Mouse (Mus musculus) left cerebral cortex, adult 2 months (tissue): ENCODE measurements around the gene E2f3. TPM values are rescaled to one million over a fixed set of nuclear protein-coding genes. Genes with fewer than 3 reads are reported as not detected.

ENCODE experiments used
- DNase-seq, 2 experiments: peaks; one replicate each; pipeline ENCODE4 v3.0.0; 2021 to 2022; ENCODE audit warnings: low spot score in 2 of 2, mixed read lengths in 1 of 2; ENCODE audit errors: extremely low spot score in 1 of 2
- H3K27ac ChIP-seq: fragments of 200-600 bp; 2 replicates; pipeline ENCODE4 v1.8.1; 2022
- H3K4me3 ChIP-seq: fragments of 200-600 bp; 2 replicates; pipeline ENCODE4 v1.8.1; 2022
- CTCF ChIP-seq: fragments of 200-600 bp; IDR thresholded peaks from 2 replicates; pipeline ENCODE4 v1.8.1; 2022; ENCODE audit warnings: antibody characterized with exemption, mild to moderate bottlenecking, moderate library complexity
- intact Hi-C: fragments of 180-260 bp; cut with DNase I; formaldehyde crosslinking; loops from one replicate; pipeline ENCODE4 v1.15.1; 2025
- long read RNA-seq, 2 experiments: library from polyadenylated mRNA; stranded (forward); transcript quantifications; one replicate each; pipeline ENCODE4 v2.0.0; 2021; ENCODE audit warnings: borderline mapping rate in 2 of 2
- total RNA-seq, 2 experiments: library from RNA; stranded (reverse); gene quantifications; 2 replicates each; pipeline ENCODE4 v1.2.3; 2021

Gene E2f3
- 10 to 100 TPM; 21.1 to 21.8 TPM for total RNA-seq
- long read RNA-seq, experiment 1, full-length matches to known transcripts: 1 of 9 reads
- long read RNA-seq, experiment 1, partial matches to known transcripts: 2 of 9 reads
- long read RNA-seq, experiment 1, other reads (novel, unspliced or antisense): 6 of 9 reads
- long read RNA-seq, experiment 2, full-length matches to known transcripts: 5 of 9 reads
- long read RNA-seq, experiment 2, partial matches to known transcripts: 1 of 9 reads
- long read RNA-seq, experiment 2, other reads (novel, unspliced or antisense): 3 of 9 reads

- peak within 1 kb of the TSS; percentile 88 for H3K4me3 ChIP-seq
- intact Hi-C loops: loop anchor here (2.0 kb wide), 2 partner anchors 99 to 273 kb away; no protein-coding TSS in a partner anchor
- H3K27ac ChIP-seq: peak within 1 kb of the TSS; percentile 89
- peak; percentile 4; the same call in 1 of the 2 replicates for TF ChIP-seq CTCF
- peak; percentile 96 to 98 for DNase-seq
Observed at GRCm38 (mm10) chr13:29985855-29986755, at the start of gene E2f3. E2f3 (minus strand) TSS chr13:29986063.

- Histone ChIP-seq H3K27ac (no peak overlapping the region), H3K4me3 (no peak overlapping the region)
- TF ChIP-seq CTCF: no peak
- intact Hi-C loops: no loop called here
- no peak for DNase-seq
Observed at GRCm38 (mm10) chr13:30034540-30034939, 48.7 kb upstream of the E2f3 start.

- no peak for TF ChIP-seq CTCF
- no peak for DNase-seq
- Histone ChIP-seq H3K4me3 (no peak overlapping the region), H3K27ac (no peak overlapping the region)
- intact Hi-C loops: no loop called here
Observed at GRCm38 (mm10) chr13:30031684-30032335, 45.9 kb upstream of the E2f3 start.

GRCm38 (mm10) chr13:30027841-30028240 is 42.0 kb upstream of the E2f3 start:
- Histone ChIP-seq H3K4me3 (no peak overlapping the region), H3K27ac (no peak overlapping the region)
- no peak for TF ChIP-seq CTCF
- intact Hi-C loops: no loop called here
- no peak for DNase-seq

- DNase-seq: no peak
- intact Hi-C loops: no loop called here
- Histone ChIP-seq H3K4me3 (no peak overlapping the region), H3K27ac (no peak overlapping the region)
- no peak for TF ChIP-seq CTCF
Observed at GRCm38 (mm10) chr13:30022487-30022886, 36.6 kb upstream of the E2f3 start.

GRCm38 (mm10) chr13:30018573-30018972 is 32.7 kb upstream of the E2f3 start:
- H3K4me3 ChIP-seq: no peak overlapping the region
- intact Hi-C loops: no loop called here
- TF ChIP-seq CTCF: no peak
- no peak overlapping the region for H3K27ac ChIP-seq
- DNase-seq: no peak

- Histone ChIP-seq H3K27ac (no peak overlapping the region), H3K4me3 (no peak overlapping the region)
- no peak for TF ChIP-seq CTCF
- intact Hi-C loops: no loop called here
- no peak for DNase-seq
Observed at GRCm38 (mm10) chr13:30017611-30018010, 31.7 kb upstream of the E2f3 start.

GRCm38 (mm10) chr13:30014576-30014975 is 28.7 kb upstream of the E2f3 start:
- TF ChIP-seq CTCF: no peak
- DNase-seq: peak in 1 of 2 experiments; percentile 18
- Histone ChIP-seq H3K4me3 (no peak overlapping the region), H3K27ac (no peak overlapping the region)
- intact Hi-C loops: no loop called here

GRCm38 (mm10) chr13:30012226-30012625 is 26.4 kb upstream of the E2f3 start:
- intact Hi-C loops: no loop called here
- no peak for TF ChIP-seq CTCF
- no peak overlapping the region; the same call in 1 of the 2 replicates for H3K27ac ChIP-seq
- DNase-seq: no peak
- H3K4me3 ChIP-seq: no peak overlapping the region

GRCm38 (mm10) chr13:30008738-30009137 is 22.9 kb upstream of the E2f3 start:
- Histone ChIP-seq H3K4me3 (no peak overlapping the region), H3K27ac (no peak overlapping the region)
- no peak for DNase-seq
- no peak for TF ChIP-seq CTCF
- intact Hi-C loops: no loop called here

GRCm38 (mm10) chr13:30005422-30005821 is 19.6 kb upstream of the E2f3 start:
- TF ChIP-seq CTCF: no peak
- intact Hi-C loops: no loop called here
- DNase-seq: no peak
- no peak overlapping the region for H3K27ac ChIP-seq
- no peak overlapping the region for H3K4me3 ChIP-seq

- TF ChIP-seq CTCF: no peak
- no peak overlapping the region for H3K27ac ChIP-seq
- H3K4me3 ChIP-seq: no peak overlapping the region
- intact Hi-C loops: no loop called here
- DNase-seq: no peak
Observed at GRCm38 (mm10) chr13:30004849-30005248, 19.0 kb upstream of the E2f3 start.
